Mouse (Mus musculus) limb, embryonic 11.5 days (tissue): ENCODE measurements around the gene Gm21981. TPM values are rescaled to one million over a fixed set of nuclear protein-coding genes. Genes with fewer than 3 reads are reported as not detected.

Experiments used
- ATAC-seq: fragments of 200-750 bp; cut with Nextera tagmentation; 2 replicates; pipeline ENCODE4 v1.8.0; 2017; ENCODE audit warnings: low read depth; ENCODE audit not compliant: insufficient number of reproducible peaks, low FRiP score, low TSS enrichment
- DNase-seq: peaks from one replicate; pipeline ENCODE4 v3.0.0-alpha.2; 2015; ENCODE audit warnings: low spot score
- H3K27ac ChIP-seq: fragments of 300-500 bp; sonication (generic); replicated peaks from 2 replicates; pipeline ENCODE4 v1.5.1; 2014; ENCODE audit warnings: low read depth, mild to moderate bottlenecking, low read length
- H3K27me3 ChIP-seq: fragments of 300-500 bp; sonication (generic); 2 replicates; pipeline ENCODE4 v1.6.1; 2014; ENCODE audit warnings: mild to moderate bottlenecking, low read length, mixed read lengths; ENCODE audit not compliant: control insufficient read depth, insufficient read depth
- H3K36me3 ChIP-seq: fragments of 300-500 bp; sonication (generic); 2 replicates; pipeline ENCODE4 v1.6.1; 2014; ENCODE audit warnings: mild to moderate bottlenecking, low read length, moderate library complexity, mixed read lengths; ENCODE audit not compliant: control insufficient read depth, insufficient read depth
- H3K4me1 ChIP-seq: fragments of 300-500 bp; sonication (generic); 2 replicates; pipeline ENCODE4 v1.6.1; 2014; ENCODE audit warnings: low read length, mixed read lengths; ENCODE audit not compliant: control insufficient read depth, insufficient read depth
- H3K4me2 ChIP-seq: fragments of 300-500 bp; sonication (generic); 2 replicates; pipeline ENCODE4 v1.6.1; 2014; ENCODE audit warnings: low read depth, mild to moderate bottlenecking, moderate library complexity; ENCODE audit not compliant: severe bottlenecking
- H3K4me3 ChIP-seq: fragments of 300-500 bp; sonication (generic); 2 replicates; pipeline ENCODE4 v1.5.1; 2014; ENCODE audit warnings: low read depth, low read length
- H3K9ac ChIP-seq: fragments of 300-500 bp; sonication (generic); 2 replicates; pipeline ENCODE4 v1.6.1; 2014; ENCODE audit warnings: mild to moderate bottlenecking, low read length
- H3K9me3 ChIP-seq: fragments of 300-500 bp; sonication (generic); 2 replicates; pipeline ENCODE4 v1.6.1; 2016; ENCODE audit warnings: low read length; ENCODE audit not compliant: control insufficient read depth
- whole genome bisulfite sequencing: fragments of 180-500 bp; shearing (Covaris S2); extraction: QIAGEN DNeasy Blood & Tissue Kit; methylation state at CpG from one replicate; pipeline ENCODE4 v1.1.7; 2014; 5-methylcytosine and 5-hydroxymethylcytosine counted together
- polyA plus RNA-seq: library from polyadenylated mRNA; unstranded; fragments of >200 nt; fragmentation: Nextera tagmentation; extraction: Ambion mirVana; gene quantifications from 2 replicates; pipeline ENCODE4 v1.2.1, GENCODE M21; 2014

The Gm21981 gene
- polyA plus RNA-seq, 1 experiment from 2014 or later = 1.3 TPM

DNA sequence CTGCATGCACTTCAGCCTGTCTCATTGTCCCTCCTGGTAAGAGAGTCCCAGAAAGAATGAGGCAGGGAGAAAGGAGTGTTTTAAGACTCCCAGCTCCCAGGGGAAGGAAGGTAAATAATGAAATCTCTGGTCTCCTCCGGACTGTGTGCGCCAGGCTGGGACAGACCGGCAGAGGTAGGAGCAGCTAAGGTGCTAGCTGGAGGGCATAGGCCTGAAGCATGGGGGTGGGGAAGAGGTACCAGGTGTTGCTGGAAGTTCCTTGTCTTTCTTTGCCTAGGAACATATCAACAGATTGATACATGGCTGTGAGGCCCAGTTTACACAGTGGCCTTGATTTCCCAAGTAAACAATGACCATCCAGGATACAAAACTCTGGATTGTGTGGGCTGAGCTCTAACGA lies 14.7 kb upstream of the Gm21981 start:
- ATAC-seq (no peak), DNase-seq (no peak)
- Histone ChIP-seq H3K4me3 (no peak overlapping the region), H3K27ac (no peak overlapping the region), H3K9me3 (no peaks in the 10 kb centered on the region), H3K4me1 (0 out of 2 replicates have a peak, but pooled peaks cover 3% of the 10 kb centered on the region), H3K36me3 (no peaks in the 10 kb centered on the region), H3K9ac (no peak overlapping the region), H3K4me2 (no peak overlapping the region), H3K27me3 (no peaks in the 10 kb centered on the region)
- WGBS = 86% methylated on average over 4 of the region's 4 CpGs

DNA sequence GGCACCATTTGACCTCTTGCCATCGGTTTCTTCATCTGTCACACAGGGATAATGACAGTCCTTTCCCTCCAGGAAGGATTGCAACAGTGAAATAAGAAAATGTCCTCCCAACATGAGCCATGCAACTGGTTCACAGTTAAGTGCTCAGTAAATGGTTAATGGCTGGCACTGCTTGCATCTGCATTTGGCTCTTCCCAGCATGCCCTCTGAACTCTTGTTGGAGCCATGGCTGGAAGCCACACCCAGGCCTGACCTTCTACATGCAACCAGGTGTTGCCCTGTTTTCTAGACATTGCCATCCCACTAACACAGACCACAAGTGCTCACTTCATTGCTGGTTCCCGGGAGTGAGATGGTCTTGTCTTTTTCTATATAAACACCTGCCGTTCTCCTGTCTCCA lies 13.7 kb upstream of the Gm21981 start:
- Histone ChIP-seq H3K9ac (no peak overlapping the region), H3K27me3 (0 out of 2 replicates have a peak, but pooled peaks cover 7% of the 10 kb centered on the region), H3K9me3 (no peaks in the 10 kb centered on the region), H3K27ac (no peak overlapping the region), H3K4me2 (no peak overlapping the region), H3K4me3 (no peak overlapping the region), H3K4me1 (0 out of 2 replicates have a peak, but pooled peaks cover 8% of the 10 kb centered on the region), H3K36me3 (0 out of 2 replicates have a peak, but pooled peaks cover 3% of the 10 kb centered on the region)
- WGBS = 73% methylated on average over 3 of the region's 3 CpGs
- ATAC-seq (no peak), DNase-seq (no peak)

DNA sequence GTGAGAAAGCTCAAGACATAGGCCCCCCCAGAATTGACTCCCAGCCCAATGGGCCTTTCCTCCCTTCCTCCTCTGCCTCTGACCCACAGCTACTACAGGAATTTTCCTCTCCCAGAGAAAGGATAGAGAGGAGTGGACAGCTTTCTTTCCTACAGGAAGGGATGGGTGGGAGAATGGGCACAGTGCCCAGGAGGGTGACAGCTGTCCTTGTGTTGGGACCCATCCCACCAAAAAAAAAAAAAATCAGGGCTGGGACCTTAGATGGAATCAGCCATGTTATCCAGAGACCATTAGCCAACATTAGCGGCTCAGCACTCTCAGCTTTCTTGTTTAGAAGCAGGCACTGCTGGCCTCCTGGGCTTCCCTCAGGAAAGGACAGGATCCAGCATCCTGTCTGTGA lies 11.9 kb upstream of the Gm21981 start:
- ATAC-seq = no peak
- Histone ChIP-seq H3K9ac (no peak overlapping the region), H3K9me3 (no peaks in the 10 kb centered on the region), H3K36me3 (0 out of 2 replicates have a peak, but pooled peaks cover 3% of the 10 kb centered on the region), H3K4me2 (no peak overlapping the region), H3K4me1 (0 out of 2 replicates have a peak, but pooled peaks cover 8% of the 10 kb centered on the region), H3K27me3 (peaks cover 11% of the 10 kb centered on the region; the same call in 1 of the 2 replicates), H3K4me3 (no peak overlapping the region), H3K27ac (no peak overlapping the region)
- 63% methylated on average over 1 of the region's 1 CpGs for WGBS
- no peak for DNase-seq

DNA sequence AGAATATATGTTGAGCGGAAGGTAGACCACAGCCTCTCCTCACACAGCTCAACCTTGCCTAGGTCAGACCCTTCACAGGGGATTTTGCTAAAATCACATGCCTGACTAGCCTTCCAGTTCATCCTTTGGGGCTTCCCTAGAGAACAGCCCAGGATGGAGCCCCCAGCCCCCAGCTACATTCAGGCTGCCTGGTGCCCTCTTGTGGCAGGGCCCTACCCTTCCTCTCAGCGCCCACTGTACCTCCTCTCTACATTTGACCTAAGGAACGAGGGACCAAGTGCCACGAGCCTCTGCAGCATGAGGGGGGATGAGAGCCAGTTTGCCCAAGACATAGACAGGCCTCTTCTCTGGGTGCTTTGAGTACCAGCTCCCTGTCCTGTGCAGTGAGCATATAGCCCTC lies 10.4 kb upstream of the Gm21981 start:
- no peak overlapping the region for H3K4me3 ChIP-seq
- DNase-seq (no peak), ATAC-seq (no peak)
- H3K36me3 ChIP-seq = 0 out of 2 replicates have a peak, but pooled peaks cover 3% of the 10 kb centered on the region
- no peaks in the 10 kb centered on the region for H3K9me3 ChIP-seq
- H3K9ac ChIP-seq = no peak overlapping the region
- no peak overlapping the region for H3K27ac ChIP-seq
- H3K4me1 ChIP-seq = 0 out of 2 replicates have a peak, but pooled peaks cover 8% of the 10 kb centered on the region
- peaks cover 11% of the 10 kb centered on the region; the same call in 1 of the 2 replicates for H3K27me3 ChIP-seq
- WGBS = 81% methylated on average over 4 of the region's 4 CpGs
- no peak overlapping the region for H3K4me2 ChIP-seq

DNA sequence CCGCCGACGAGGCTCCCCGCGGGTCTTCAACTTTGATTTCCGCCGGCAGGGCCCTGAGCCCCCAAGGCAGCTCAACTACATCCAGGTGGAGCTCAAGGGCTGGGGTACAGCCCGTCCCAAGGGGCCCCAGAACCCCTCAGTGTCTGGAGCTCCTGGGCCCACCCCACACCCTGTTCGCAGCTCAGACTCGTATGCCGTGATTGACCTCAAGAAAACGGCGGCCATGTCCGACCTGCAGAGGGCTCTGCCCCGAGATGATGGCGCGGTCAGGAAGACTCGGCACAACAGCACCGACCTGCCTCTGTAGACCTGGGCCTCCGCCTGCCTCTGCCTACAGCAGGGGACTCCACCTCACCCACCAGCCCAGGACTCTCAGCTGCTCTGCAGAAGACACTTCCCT lies 9.3 kb upstream of the Gm21981 start:
- Histone ChIP-seq H3K27ac (no peak overlapping the region), H3K9me3 (no peaks in the 10 kb centered on the region), H3K4me1 (0 out of 2 replicates have a peak, but pooled peaks cover 8% of the 10 kb centered on the region), H3K4me2 (0 out of 2 replicates have a peak overlapping the region, but pooled peaks have one; percentile 10), H3K36me3 (0 out of 2 replicates have a peak, but pooled peaks cover 3% of the 10 kb centered on the region), H3K27me3 (peaks cover 11% of the 10 kb centered on the region; the same call in 1 of the 2 replicates), H3K4me3 (no peak overlapping the region), H3K9ac (no peak overlapping the region)
- DNase-seq = peak; percentile 36
- no peak for ATAC-seq
- 17% methylated on average over 20 of the region's 20 CpGs for WGBS

DNA sequence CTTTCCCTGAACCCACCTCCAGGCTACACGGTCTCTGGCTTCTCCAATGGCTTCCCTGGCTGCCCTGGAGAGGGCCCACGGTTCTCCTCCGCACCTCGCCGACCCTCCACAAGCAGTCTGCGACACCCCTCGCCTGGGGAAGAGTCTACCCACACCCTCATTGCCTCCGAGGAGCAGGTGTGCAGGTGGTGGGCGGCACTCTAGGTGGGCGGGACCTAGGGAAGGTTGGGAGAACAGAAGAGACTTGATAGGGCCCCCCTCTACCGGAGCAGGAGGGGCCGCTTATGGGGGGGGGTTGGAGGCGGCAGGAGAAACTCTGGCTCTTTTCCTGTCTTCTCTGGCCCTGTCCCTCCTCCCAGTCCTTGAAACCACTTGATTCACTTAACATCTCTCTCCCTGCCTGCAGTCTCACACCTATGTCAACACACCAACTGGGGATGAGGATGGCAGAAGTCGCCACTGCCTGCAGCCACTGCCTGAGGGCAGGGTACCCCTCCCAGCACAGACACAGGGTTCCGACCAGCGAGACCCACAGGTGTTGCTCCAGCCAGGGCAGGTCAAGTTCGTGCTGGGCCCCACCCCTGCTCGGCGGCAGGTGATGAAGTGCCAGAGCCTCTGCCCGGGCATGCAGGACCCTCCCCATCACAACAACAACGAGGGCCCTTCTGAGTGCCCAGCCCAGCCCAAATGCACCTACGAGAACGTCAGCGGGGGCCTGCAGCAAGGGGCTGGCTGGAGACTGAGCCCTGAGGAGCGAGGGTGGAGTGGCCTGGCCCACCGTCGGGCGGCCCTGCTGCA lies 8.5 kb upstream of the Gm21981 start:
- no peak overlapping the region for H3K4me3 ChIP-seq
- H3K9me3 ChIP-seq = no peaks in the 10 kb centered on the region
- H3K27me3 ChIP-seq = peaks cover 11% of the 10 kb centered on the region; the same call in 1 of the 2 replicates
- 0 out of 2 replicates have a peak, but pooled peaks cover 3% of the 10 kb centered on the region for H3K36me3 ChIP-seq
- ATAC-seq (no peak), DNase-seq (no peak)
- 30% methylated on average over 28 of the region's 28 CpGs for WGBS
- 0 out of 2 replicates have a peak, but pooled peaks cover 8% of the 10 kb centered on the region for H3K4me1 ChIP-seq
- H3K27ac ChIP-seq = no peak overlapping the region
- H3K9ac ChIP-seq = no peak overlapping the region
- 0 out of 2 replicates have a peak overlapping the region, but pooled peaks have one; percentile 10 for H3K4me2 ChIP-seq

DNA sequence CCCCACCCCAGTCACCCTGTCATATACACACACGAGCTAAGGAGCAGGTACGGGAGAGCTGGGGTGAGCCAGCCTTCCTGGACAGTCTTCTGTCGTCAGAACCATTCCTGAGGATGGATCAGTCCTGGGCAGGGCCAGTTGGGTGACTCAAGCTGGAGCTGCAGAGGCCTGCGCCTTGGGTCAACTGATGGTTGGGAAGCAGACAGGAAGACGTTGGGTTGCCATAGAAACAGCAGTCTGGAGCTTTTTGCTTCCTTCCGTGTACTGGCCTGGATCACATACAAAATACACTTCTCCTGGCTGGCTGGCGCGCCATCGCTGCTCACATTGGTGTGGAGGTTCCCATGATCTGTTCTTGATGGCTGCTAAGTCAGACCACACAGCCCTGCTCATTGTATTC lies 7.5 kb upstream of the Gm21981 start:
- Histone ChIP-seq H3K27me3 (peaks cover 11% of the 10 kb centered on the region; the same call in 1 of the 2 replicates), H3K4me1 (0 out of 2 replicates have a peak, but pooled peaks cover 8% of the 10 kb centered on the region), H3K27ac (no peak overlapping the region), H3K4me2 (no peak overlapping the region), H3K4me3 (no peak overlapping the region), H3K9ac (no peak overlapping the region), H3K9me3 (no peaks in the 10 kb centered on the region), H3K36me3 (0 out of 2 replicates have a peak, but pooled peaks cover 3% of the 10 kb centered on the region)
- 79% methylated on average over 9 of the region's 9 CpGs for WGBS
- ATAC-seq (no peak), DNase-seq (no peak)

DNA sequence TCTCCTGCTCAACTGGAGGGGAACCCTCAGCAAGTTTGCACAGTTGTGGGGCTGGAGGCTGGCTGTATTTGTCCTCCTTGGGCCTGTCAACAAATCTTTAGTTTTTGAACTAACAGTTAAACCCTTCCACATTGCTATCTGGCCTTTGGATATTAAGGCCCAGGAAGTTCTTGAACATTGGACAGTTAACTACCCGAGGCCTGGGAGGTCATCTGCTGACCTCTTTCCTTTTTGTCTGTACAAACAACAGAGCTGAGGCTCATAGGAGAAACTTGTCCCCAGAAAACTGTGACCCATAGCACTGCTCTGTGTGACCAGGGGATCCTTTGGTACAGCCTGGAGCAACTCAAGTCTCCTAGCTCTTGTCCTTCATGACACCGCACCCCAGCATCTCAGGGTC lies 4.8 kb upstream of the Gm21981 start:
- Histone ChIP-seq H3K4me1 (peaks cover 6% of the 10 kb centered on the region), H3K36me3 (0 out of 2 replicates have a peak, but pooled peaks cover 3% of the 10 kb centered on the region), H3K9me3 (no peaks in the 10 kb centered on the region), H3K27me3 (peaks cover 11% of the 10 kb centered on the region; the same call in 1 of the 2 replicates), H3K27ac (no peak overlapping the region), H3K9ac (no peak overlapping the region), H3K4me2 (no peak overlapping the region), H3K4me3 (no peak overlapping the region)
- DNase-seq (no peak), ATAC-seq (no peak)
- WGBS = 83% methylated on average over 2 of the region's 2 CpGs
